Mouse (Mus musculus) spleen, adult 2 months (tissue): Measurements from ENCODE around the gene Ppp2r2c.

Source experiments
- CTCF ChIP-seq: fragments of 200-500 bp; IDR thresholded peaks from 2 replicates; pipeline ENCODE4 v1.5.1; 2011; ENCODE audit warnings: mild to moderate bottlenecking, inconsistent platforms; ENCODE audit not compliant: insufficient read depth, insufficient read length, insufficient replicate concordance; ENCODE audit errors: extremely low read depth
- POLR2A ChIP-seq: fragments of 200-500 bp; IDR thresholded peaks from 2 replicates; pipeline ENCODE4 v1.6.1; 2011; ENCODE audit warnings: low read depth, low read length, inconsistent platforms

DNA sequence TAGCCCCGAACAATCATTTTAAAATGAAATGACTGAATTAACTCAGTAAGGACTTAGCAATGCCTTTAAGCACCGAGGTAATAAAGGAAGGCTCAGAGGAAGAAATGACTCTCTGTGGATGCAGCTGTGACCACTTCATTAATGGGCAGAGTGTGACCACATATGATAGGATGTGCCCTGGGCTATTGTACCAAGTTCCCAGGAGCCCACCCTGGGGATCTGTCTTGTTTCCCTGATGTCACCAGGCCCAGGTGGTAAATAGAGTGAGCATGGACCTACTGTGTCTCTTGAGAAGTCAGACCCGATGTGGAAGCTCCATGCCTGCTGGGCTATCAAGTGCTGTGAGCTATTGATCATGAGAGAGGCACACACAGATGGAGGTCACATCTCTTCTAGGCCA, 13.1 kb upstream of the Ppp2r2c start:
- TF ChIP-seq POLR2A (no peak), CTCF (no peak)
